Mouse (Mus musculus): Measurements from ENCODE around the gene Dus2. TPM values are rescaled to one million over a fixed set of nuclear protein-coding genes. Genes with fewer than 3 reads are reported as not detected.

Gene Dus2
- polyA plus RNA-seq, 1 experiment = 19.8 TPM

DNA sequence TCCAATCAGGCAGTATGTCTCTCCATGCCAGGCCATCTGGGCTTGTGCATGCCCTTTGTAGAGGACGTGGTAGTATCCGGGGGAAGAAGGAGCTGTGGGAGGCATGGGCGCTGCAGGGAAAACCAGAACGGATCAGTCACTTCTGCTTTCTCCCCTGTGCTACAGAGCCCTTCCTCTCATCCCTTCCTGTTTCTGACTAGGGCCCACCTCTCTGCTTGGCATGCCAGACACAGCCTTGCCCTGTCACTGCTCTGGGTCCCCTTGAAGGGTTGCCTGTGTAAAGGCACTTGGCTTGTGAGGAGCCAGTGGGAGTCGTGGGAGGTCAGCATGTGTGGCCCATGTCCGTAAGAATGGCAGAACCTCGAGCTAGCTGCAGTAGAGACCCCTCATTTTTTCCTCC lies 5.2 kb downstream of the Dus2 start:
- TF ChIP-seq POLR2A (IDR thresholded peaks at IDR 0.05; ENCODE audit: control insufficient read depth, extremely low read depth, insufficient read depth, low read length, poor library complexity) = no peak
- TF ChIP-seq CTCF (IDR thresholded peaks at IDR 0.05; ENCODE audit: borderline replicate concordance, control insufficient read depth, extremely low read depth, insufficient read depth, low read length, poor library complexity) = no peak

DNA sequence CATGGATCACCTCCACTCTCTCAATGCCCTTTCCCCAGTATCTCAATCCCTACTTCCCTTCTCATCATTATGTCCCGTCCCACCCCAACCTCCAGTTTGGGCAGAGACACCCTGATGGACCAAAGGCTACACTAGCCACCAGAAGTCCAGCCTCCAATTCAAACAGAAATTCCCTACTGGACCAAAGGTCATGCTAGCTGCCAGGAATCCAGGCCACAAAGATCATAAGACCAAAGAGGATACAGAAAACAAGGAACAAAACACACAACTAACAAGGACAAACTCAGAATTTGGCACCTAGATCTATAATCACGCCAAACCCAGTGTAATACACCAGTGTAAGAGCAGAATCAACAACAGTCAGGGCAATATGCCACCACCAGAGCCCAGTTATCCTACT lies 7.8 kb downstream of the Dus2 start:
- Histone ChIP-seq H3K4me3 (ENCODE audit: control insufficient read depth, insufficient read depth, low read length) (no peak overlapping the region), H3K4me1 (replicated peaks; ENCODE audit: control insufficient read depth, insufficient read depth, low read length) (peaks cover 14% of the 10 kb centered on the region), H3K36me3 (ENCODE audit: control insufficient read depth, insufficient read depth, low read length) (no peaks in the 10 kb centered on the region), H3K27ac (ENCODE audit: control insufficient read depth, insufficient read depth, low read length) (no peak overlapping the region), H3K27me3 (ENCODE audit: control insufficient read depth, insufficient read depth, low read length) (no peaks in the 10 kb centered on the region)
- no peak for TF ChIP-seq POLR2A (IDR thresholded peaks at IDR 0.05; ENCODE audit: control insufficient read depth, extremely low read depth, insufficient read depth, low read length, poor library complexity)
- TF ChIP-seq CTCF (IDR thresholded peaks at IDR 0.05; ENCODE audit: borderline replicate concordance, control insufficient read depth, extremely low read depth, insufficient read depth, low read length, poor library complexity) = no peak
- 96% methylated on average over 2 of the region's 2 CpGs for WGBS
- DNase-seq = no peak

More for the DNA sequence above, 5.2 kb downstream of the Dus2 start:
- Histone ChIP-seq H3K27me3 (ENCODE audit: control insufficient read depth, insufficient read depth, low read length) (no peaks in the 10 kb centered on the region), H3K27ac (ENCODE audit: control insufficient read depth, insufficient read depth, low read length) (no peak overlapping the region), H3K4me1 (replicated peaks; ENCODE audit: control insufficient read depth, insufficient read depth, low read length) (peaks cover 26% of the 10 kb centered on the region), H3K36me3 (ENCODE audit: control insufficient read depth, insufficient read depth, low read length) (no peaks in the 10 kb centered on the region), H3K4me3 (ENCODE audit: control insufficient read depth, insufficient read depth, low read length) (no peak overlapping the region)
- DNase-seq = no peak
- WGBS = 19% methylated on average over 7 of the region's 7 CpGs

DNA sequence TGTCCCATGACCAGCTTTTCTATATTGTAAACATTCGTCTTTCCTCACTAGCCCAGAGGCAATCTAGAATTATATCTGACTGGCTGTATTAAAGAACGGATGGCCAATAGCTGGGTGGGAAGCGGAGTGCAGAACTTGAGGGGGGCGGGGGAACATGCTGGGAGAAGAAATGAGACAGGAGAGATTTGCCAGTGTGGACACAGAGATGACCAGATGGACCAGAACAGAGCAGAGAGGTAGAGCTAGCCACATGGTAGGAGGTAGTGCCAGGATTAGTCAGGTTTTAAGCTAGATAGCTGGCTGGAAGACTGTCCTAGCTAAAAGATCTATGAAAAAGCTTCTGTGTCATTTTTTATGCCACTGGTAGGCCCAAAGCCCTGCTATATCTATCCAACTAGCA lies 10.8 kb downstream of the Dus2 start:
- H3K27me3 ChIP-seq (ENCODE audit: control insufficient read depth, insufficient read depth, low read length) = no peaks in the 10 kb centered on the region
- H3K4me3 ChIP-seq (ENCODE audit: control insufficient read depth, insufficient read depth, low read length) = no peak overlapping the region
- no peak overlapping the region for H3K27ac ChIP-seq (ENCODE audit: control insufficient read depth, insufficient read depth, low read length)
- TF ChIP-seq POLR2A (IDR thresholded peaks at IDR 0.05; ENCODE audit: control insufficient read depth, extremely low read depth, insufficient read depth, low read length, poor library complexity) (no peak), CTCF (IDR thresholded peaks at IDR 0.05; ENCODE audit: borderline replicate concordance, control insufficient read depth, extremely low read depth, insufficient read depth, low read length, poor library complexity) (no peak)
- H3K36me3 ChIP-seq (ENCODE audit: control insufficient read depth, insufficient read depth, low read length) = no peaks in the 10 kb centered on the region
- DNase-seq = no peak
- 95% methylated on average over 4 of the region's 4 CpGs for WGBS
- H3K4me1 ChIP-seq (replicated peaks; ENCODE audit: control insufficient read depth, insufficient read depth, low read length) = peaks cover 4% of the 10 kb centered on the region

DNA sequence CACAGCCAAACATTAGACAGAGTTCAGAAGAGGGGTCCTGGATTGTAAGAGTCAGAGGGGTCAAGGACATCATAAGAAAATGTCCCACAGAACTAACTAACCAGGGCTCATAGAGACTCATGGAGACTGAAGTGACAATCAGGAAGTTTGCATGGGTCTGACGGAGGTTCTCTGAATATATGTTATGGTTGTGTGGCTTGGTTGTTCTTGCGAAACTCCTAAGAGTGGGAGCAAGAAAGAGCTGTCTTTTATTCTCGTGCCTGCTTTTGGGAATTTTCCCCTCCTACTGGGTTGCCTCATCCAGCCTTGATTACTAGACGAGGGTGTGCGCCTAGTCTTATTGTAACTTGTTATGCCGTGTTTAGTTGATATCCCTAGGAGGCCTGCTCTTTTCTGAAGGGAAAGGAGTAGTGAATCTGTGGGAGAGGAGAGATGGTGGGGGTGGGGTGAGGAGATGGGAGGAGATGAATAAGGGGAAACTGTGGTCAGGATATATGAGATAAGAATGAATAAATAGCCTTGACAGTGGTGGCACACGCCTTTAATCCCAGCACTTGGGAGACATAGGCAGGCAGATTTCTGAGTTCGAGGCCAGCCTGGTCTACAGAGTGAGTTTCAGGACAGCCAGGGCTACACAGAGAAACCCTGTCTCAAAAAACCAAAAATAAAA lies 13.5 kb downstream of the Dus2 start:
- H3K36me3 ChIP-seq (ENCODE audit: control insufficient read depth, insufficient read depth, low read length) = no peaks in the 10 kb centered on the region
- 78% methylated on average over 8 of the region's 8 CpGs for WGBS
- no peak overlapping the region for H3K27ac ChIP-seq (ENCODE audit: control insufficient read depth, insufficient read depth, low read length)
- H3K4me3 ChIP-seq (ENCODE audit: control insufficient read depth, insufficient read depth, low read length) = no peak overlapping the region
- no peak for DNase-seq
- no peaks in the 10 kb centered on the region for H3K27me3 ChIP-seq (ENCODE audit: control insufficient read depth, insufficient read depth, low read length)
- peaks cover 2% of the 10 kb centered on the region; the same call in 1 of the 2 replicates for H3K4me1 ChIP-seq (replicated peaks; ENCODE audit: control insufficient read depth, insufficient read depth, low read length)
- TF ChIP-seq CTCF (IDR thresholded peaks at IDR 0.05; ENCODE audit: borderline replicate concordance, control insufficient read depth, extremely low read depth, insufficient read depth, low read length, poor library complexity) (no peak), POLR2A (IDR thresholded peaks at IDR 0.05; ENCODE audit: control insufficient read depth, extremely low read depth, insufficient read depth, low read length, poor library complexity) (no peak)

DNA sequence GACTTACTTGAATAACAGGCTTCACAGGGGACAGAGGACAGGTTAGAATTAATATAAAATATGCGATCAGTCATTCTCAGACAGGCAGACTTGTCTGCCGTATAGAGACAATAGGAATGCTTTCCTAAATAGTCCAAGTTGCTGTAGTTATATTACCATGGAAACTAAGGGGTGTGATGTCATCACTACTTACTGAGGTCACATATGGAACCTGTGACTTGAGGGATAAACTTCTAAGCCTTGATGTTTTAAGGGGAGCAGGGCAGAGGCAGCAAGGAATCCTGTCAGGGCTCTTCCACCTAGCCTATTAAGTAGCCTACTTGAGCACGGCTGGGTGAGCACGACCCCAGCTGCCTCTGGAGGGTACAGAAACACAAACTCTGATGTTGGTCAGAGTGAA lies 14.7 kb downstream of the Dus2 start, which contains the start of gene Dpep2nb:
Gene Dpep2nb (minus strand): TSS at position 101 of the 400 bp plus-strand sequence.
- 92% methylated on average over 4 of the region's 4 CpGs for WGBS
- H3K4me3 ChIP-seq (ENCODE audit: control insufficient read depth, insufficient read depth, low read length) = no peak within 1 kb of the TSS
- no peak for DNase-seq
- no peak within 1 kb of the TSS for H3K27ac ChIP-seq (ENCODE audit: control insufficient read depth, insufficient read depth, low read length)
- no peaks in the 10 kb centered on the region for H3K27me3 ChIP-seq (ENCODE audit: control insufficient read depth, insufficient read depth, low read length)
- TF ChIP-seq POLR2A (IDR thresholded peaks at IDR 0.05; ENCODE audit: control insufficient read depth, extremely low read depth, insufficient read depth, low read length, poor library complexity) = no peak
- TF ChIP-seq CTCF (IDR thresholded peaks at IDR 0.05; ENCODE audit: borderline replicate concordance, control insufficient read depth, extremely low read depth, insufficient read depth, low read length, poor library complexity) = no peak
- H3K36me3 ChIP-seq (ENCODE audit: control insufficient read depth, insufficient read depth, low read length) = no peaks in the 10 kb centered on the region
- peaks cover 12% of the 10 kb centered on the region for H3K4me1 ChIP-seq (replicated peaks; ENCODE audit: control insufficient read depth, insufficient read depth, low read length)

DNA sequence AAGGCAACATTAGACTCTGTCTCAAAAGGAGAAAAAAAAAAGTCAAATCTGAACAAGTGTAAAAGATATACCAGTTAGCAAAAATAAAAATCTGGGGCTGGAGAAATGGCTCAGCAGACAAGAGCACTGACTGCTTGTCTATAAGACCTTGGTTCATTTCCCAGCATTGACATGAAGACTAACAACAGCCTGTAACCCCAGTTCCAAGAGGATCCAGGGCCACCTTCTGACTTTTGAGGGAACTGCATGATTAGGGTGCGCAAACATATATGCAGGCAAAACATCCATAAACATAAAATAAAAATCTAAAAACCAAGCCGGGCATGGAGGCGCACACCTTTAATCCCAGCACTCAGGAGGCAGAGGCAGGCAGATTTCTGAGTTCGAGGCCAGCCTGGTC lies 15.3 kb downstream of the Dus2 start:
- TF ChIP-seq POLR2A (IDR thresholded peaks at IDR 0.05; ENCODE audit: control insufficient read depth, extremely low read depth, insufficient read depth, low read length, poor library complexity) (no peak), CTCF (IDR thresholded peaks at IDR 0.05; ENCODE audit: borderline replicate concordance, control insufficient read depth, extremely low read depth, insufficient read depth, low read length, poor library complexity) (no peak)
- Histone ChIP-seq H3K4me3 (ENCODE audit: control insufficient read depth, insufficient read depth, low read length) (no peak overlapping the region), H3K27me3 (ENCODE audit: control insufficient read depth, insufficient read depth, low read length) (no peaks in the 10 kb centered on the region), H3K36me3 (ENCODE audit: control insufficient read depth, insufficient read depth, low read length) (no peaks in the 10 kb centered on the region), H3K4me1 (replicated peaks; ENCODE audit: control insufficient read depth, insufficient read depth, low read length) (peaks cover 12% of the 10 kb centered on the region), H3K27ac (ENCODE audit: control insufficient read depth, insufficient read depth, low read length) (no peak overlapping the region)
- DNase-seq = no peak
- WGBS = 91% methylated on average over 4 of the region's 4 CpGs

Measured in thymus, adult 2 months (tissue).